Mouse (Mus musculus): ENCODE measurements around the gene Agtpbp1.
"Not testable (repeated sequence)": the region's sequence is repeated elsewhere in the genome, so short reads cannot be mapped to it uniquely, and the experiment has no call there.

Gene Agtpbp1

DNA sequence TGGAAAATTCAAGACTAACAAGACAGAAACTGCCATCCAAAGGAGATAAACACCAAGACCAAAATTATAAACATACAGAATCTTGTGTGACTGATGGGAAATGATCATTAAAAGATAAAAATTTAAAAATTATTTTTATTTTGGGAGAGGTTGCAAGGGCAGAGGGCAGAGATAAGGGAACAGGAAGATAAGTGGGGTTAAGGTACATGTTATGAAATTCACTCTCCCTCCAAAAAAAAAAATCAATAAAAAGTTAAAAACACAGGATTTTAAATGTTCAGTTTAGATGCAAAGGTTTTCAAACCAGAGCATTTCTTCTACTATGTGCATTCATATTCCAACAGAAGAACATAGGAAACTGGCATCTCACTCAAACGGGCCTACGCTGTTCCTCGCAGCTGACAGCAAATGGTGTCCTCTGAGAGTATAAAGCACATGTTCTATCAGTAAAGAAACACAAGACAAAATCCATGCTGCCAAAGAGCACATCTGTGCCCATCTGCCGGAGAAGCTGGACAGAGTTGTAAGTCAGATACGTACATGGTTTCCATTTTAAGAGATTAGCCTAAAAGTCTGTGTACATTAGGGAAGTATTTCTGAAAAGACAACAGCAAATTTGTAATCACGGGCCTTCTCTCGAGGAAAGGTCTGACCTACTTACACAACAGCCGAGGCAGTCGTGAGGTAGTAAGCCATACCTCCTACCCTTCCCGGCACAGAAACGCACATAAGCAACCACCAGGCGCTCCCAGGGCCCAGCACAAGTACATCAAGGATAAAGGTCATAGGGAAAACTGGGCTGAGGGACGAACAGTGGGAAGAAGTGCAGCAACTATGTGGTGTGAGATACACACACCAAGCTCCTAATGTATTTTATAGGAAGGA lies 104.2 kb downstream of the Agtpbp1 start:
- DNase-seq, result no peak

DNA sequence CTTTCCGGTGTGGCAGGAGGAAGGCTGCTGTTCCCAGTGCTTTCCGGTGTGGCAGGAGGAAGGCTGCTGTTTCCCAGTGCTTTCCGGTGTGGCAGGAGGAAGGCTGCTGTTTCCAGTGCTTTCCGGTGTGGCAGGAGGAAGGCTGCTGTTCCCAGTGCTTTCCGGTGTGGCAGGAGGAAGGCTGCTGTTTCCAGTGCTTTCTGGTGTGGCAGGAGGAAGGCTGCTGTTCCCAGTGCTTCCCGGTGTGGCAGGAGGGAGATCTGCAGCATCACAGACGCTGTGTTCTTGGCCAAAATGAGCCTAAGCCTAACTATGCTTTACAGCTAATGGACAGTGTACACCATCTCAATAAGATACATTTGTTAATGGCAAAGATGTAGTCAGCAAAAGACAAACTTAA lies 107.1 kb downstream of the Agtpbp1 start:
- not testable (repeated sequence) for DNase-seq

DNA sequence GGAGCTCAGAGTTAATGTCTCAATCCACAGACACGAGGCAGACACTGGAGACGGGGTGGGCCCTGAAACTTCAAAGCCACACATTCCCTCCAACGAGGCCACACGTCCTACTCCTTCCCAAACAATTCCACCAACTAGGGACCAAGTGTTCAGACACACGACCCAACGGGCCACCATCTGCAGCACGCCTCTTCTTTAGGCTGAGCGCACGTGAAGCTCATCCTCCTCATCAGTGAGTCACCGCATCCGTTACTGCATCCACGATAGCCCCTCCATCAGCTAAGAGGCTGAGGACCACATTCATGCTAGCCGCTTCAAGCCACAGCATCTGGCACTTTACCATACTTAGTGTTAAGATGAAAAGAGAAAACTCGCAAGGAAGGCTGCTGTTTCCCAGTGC lies 107.6 kb downstream of the Agtpbp1 start:
- no peak for DNase-seq

DNA sequence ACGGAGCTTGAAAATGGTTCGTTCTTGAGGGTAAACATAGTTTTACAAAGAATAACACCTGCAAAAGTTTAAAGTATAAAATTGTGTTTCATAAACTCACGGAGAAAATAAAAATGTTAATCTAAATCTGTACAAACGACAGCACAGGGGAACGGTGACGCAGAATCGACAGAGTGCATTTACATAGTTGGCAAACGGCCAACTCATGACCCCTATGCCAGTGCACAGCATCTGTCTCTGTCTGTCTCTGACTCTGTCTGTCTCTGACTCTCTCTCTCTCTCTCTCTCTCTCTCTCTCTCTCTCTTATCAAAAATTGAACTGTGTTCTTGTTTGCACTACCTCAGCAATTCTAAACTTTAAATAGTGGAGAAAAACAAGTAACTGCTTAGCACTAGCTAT lies 110.1 kb downstream of the Agtpbp1 start:
- no peak for DNase-seq

DNA sequence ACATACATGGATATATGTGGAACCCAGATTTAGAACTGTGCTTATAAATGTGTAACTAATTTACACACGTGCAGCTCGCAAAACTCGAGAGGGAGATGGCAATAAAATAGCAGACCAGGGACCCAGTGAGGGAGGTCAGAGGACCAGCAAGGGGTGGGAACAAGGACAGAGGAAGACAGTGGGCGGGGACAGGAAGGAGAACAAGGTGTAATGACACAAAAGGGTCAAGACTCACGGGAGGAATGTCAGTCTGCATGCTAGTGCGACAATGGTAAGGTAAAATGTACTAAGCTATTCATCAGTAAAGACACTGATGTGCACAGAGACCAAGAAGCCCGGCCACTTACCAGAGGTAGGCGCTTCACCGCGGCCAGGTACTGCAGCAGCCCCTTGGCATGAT lies 111.7 kb downstream of the Agtpbp1 start:
- DNase-seq, result no peak

DNA sequence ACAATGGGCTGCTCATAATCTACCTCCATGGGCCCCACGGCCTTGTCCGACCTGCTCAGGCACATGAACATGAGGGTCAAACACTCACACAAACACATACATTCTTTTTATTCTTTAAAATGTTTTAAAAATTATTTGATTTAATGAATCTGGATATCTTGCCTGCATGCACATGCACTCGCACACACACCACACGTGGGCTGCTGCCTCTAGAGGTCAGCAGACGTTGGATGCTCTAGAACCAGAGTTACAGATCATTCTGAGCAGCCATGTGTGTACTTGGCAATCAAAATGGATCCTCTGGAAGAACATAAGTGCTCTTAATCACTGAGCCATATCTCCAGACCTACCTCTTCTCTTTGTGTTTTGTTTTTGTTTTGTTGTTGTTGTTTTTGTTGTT lies 112.8 kb downstream of the Agtpbp1 start:
- DNase-seq, result no peak

DNA sequence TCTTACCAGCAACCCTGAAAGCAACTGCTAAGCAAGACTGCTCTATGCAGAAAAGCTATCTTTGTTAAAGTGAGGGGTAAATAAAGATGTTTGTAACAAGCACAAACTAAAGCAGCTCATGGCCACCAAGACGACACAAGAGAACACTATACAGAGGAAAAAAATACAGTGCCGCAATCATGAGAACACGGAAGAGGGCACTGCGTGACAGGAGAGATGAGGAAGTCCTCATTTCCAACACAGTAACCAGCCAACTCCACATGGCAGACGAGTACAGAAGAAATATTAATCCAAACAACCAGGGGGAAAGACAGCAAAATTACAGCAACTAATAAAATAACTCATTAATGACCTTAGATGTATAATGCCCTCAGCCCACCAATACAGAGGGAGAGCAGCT lies 115.3 kb downstream of the Agtpbp1 start:
- DNase-seq, result no peak

DNA sequence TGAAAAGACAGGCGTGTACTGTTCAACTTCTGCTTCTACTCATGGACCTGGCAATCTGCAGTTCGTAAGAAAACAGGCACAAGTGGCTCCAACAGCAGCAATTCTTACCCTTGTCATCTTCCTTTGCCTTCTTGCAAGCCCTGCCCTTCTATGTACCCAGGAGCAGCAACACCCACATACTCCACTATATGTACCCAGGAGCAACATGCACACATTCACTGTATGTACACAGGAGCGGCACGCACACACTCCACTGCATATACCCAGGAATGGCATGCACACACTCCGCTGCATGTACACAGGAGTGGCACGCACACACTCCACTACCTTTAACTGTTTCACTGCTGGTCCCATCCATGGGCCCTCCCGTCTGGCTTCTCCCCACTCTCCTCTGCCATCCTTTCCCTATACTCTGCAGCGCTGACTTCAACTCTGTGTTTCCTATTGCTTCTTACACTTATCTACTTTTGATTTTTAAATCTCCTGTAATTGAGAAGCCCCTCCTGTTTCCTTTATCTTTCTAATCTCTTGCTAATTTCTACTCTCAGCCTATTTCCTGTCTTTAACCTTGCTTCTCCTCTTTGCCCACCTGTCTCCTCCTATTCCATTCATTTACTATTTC lies 116.7 kb downstream of the Agtpbp1 start:
- DNase-seq, result no peak

DNA sequence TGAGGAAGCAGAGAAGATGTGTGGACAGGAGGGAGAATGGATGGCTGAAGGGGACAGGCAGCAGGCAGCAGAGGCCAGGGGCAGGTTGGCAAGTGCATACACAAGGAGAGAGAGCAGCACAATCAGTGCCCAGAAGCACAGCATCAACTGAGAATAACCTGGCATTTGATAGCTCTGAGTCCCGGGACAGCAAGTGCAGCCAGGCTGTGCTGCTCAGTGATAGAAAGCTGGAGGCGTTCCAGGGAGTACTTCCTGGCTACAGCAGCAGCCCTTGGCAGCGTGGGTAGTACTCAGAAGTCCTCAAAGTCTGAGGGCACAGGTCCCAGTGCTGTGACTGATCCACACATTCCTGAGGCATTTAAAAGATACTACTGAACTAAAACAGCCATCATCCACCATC lies 117.4 kb downstream of the Agtpbp1 start:
- DNase-seq, result peak; percentile 79

DNA sequence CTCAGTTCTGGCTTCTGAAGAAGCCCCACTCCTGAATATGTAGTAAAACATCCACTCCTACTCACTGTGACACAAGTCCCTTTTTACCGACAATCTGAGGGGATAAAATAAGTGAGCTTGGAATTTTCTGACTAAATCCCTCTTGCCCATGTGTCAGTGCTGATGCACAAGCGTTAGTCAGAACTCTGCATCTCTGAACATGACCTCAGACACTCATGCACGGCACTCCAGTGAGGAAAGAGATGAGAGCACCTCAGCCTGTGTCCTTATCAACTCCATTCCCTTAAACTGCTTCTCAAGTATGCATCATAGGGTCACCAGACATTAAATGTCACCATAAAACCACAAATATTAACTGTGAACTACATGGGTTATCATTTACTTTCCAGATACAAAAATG lies 124.1 kb downstream of the Agtpbp1 start:
- no peak for DNase-seq

DNA sequence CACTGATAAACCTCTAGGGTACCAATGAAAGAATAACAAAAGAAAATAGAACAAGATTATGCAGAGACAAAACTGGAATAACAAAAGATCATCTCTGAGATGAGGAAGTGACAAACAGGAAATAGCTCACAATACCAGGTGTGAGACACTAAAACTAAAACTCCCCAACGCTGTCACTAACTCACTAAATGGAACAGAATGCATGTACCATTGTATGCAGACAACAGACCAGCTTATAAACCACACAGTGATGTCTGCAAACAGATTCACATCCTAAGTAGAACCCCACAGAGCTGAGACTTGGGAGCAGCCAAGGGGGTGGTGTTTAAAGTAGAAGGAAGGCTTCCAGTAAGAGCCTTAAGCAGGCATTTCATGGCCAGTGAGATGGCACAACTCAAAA lies 128.8 kb downstream of the Agtpbp1 start:
- DNase-seq, result no peak

DNA sequence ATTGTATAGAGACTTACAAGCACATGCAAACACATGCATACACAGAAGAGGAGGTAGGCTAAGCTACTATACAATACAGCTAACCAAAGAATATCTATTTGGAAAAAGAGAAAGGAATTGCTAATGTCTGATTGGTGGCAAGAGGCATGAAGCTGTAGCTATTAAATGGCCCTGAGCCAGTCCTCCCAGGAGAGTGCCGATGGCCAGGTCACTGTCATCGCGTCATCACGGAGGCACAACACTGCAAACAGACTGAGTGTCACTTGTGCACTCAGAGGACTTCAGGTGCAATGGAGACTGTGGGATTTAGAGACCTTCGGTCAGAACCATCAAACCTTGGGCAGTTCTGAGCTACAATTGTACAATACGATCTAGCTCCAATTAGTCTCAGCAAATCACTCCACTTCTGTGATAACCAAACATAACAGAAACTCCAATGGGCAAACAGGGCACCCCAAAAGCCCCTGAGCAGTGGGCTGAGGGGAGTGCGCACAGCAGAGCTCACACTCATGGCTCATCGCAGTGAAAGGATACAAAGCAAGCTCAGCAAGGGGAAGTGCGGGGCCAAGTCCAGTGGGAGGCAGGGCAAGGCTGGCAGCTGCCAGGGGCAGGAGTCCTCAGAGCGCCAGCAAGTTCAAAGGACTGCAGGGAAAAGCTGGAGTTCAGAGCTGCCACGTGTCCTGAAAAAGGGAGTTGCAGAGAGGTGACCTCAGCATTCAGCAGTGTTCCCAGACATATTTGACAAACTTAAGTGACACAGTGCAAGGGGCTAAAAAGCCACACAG lies 130.8 kb downstream of the Agtpbp1 start:
- no peak for DNase-seq

DNA sequence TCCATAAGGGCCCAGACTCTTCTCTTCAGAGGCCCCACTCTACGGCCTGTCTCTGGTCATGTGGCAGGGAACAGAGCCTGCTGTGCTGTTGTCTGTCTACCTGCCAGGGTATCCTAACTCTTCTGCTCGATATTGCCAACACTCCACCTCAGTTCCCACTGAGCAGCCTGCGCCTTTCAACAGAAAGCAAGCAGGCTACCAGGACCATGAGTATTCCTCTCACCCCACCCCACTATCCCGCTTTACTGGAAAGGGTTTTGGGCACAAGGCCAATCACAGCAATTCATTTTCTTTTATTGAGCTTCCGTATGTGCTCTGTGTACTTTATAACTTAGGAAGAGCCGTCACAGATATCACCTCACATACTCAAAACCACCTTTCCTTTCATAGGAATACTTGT lies 131.4 kb downstream of the Agtpbp1 start:
- no peak for DNase-seq

DNA sequence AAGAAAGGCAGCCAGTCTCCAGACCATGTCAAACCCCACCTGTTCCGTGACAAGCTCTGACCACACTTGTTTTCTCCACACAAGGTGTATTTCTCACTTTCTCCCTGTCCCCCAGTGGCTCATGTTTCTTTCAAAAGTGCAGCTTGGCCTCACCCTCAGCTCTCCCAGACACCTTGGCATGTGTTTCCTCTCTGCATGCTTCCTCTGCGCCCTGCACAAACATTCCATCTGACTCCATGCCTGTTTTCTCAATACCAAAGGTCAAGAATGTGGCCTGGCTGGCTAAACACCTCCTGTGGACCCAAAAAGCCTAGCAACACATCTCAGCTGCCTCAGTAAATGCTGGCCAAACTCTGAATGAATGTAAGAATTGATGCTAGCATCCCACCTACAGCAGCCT lies 132.0 kb downstream of the Agtpbp1 start:
- DNase-seq, result no peak

DNA sequence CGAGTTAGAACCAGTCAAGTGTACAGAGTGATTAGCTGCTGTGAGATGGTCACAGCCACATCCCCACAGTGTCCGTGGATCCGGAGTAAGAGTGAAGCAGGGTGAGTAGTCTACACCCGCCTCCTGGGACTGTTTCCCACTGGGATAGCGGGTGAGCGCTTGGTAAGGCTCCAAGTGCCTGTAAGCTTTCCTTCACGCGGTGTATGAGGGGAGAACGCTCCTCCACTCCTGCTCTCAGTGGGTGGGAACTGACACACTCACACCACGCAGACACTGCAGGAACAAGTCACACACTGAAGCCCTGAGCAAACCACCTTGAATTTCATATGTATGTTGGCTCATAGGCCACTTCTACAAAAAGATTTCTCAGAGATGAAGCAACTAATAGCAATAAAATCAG lies 134.2 kb downstream of the Agtpbp1 start:
- no peak for DNase-seq

DNA sequence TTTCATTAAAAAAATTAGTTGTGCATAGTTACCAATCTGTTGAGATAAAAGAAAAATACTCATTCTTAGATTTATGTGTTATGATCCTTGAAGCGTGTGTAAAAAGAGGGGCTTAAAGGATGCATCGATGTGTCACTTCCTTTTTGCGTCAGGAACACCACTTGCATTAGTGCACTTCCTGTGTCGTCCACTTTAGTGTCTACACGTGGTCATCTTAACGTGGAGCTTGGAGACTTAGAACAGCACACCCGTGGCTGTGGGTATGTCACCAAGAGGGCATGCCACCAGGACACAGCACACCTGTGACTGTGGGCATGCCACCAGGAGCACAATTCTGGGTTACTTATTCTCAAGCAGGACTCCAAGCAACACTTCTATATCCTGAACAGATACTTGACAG lies 137.9 kb downstream of the Agtpbp1 start:
- no peak for DNase-seq

DNA sequence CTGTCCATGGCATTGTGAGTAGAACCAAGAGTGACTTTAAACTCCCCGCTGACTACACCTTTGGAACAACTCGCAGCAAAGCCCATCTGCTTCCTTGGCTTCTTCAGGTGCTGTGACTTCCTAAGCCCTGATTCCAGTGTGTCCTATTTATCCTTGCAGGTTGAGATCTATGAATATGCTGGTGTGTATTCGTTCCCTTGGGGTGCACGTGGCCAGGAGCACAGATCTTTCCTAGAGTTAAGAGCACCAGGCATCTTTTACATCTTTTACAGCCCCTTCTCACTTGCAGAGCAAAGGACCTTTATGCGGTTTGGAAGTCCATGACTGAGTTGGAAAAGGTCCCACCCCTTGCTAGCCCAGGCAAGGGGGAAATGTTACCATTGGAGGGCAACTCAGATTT lies 139.8 kb downstream of the Agtpbp1 start:
- DNase-seq, result no peak

DNA sequence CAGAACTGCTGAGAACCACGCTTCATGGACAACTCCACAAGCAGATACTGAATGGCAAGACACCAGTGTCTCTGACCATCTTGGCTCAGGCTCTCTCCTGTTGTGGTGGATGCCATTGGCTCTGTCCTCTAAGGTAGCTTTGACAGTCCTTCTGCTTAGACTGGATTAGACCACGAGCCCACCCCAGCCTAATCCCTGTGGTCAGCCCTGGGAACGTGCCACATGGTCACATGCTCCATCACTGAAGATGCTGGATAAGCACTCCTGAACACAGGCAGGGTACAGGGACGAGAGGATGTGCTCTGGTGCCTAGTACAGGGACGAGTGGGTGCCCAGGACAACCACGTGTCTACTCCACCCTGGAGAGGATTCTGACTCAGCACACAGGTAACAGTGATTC lies 140.7 kb downstream of the Agtpbp1 start:
- DNase-seq, result no peak

DNA sequence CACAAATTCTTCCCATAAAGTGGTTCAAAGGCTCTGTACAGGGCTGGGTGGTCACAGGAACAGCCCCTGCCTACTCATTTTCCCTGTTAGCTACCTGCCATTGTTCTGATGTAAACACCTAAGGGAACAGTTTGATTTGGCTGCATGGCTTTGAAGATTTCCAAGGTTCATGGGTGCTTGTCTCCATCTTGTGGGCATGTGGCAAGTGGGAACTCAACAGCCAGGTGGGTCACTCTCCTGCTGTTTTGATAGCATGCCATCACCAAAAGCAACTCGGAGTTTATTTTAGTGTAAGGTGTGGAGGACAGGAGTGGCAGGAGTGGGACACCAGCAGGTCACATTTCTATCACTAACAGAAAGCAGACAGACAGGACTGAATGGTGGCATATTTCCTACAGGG lies 145.3 kb downstream of the Agtpbp1 start:
- DNase-seq, result no peak

DNA sequence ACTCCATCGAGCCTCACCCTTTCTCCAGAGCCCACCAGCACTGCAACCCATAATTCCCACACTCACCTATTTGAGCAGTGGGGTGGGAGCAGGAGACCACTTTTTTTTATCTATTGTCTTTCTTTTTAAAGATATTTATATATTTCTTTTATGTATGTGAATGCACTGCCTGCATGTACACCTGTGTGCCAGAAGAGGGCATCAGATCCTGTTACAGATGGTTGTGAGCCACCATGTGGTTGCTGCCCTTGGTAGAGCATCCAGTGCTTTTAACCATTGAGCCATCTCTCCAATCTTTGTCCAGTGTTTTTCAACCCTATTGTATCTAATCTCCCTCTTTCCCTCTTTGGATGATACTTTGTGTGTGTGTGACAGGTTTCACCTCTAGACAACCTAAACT lies 150.5 kb downstream of the Agtpbp1 start:
- DNase-seq, result no peak

DNA sequence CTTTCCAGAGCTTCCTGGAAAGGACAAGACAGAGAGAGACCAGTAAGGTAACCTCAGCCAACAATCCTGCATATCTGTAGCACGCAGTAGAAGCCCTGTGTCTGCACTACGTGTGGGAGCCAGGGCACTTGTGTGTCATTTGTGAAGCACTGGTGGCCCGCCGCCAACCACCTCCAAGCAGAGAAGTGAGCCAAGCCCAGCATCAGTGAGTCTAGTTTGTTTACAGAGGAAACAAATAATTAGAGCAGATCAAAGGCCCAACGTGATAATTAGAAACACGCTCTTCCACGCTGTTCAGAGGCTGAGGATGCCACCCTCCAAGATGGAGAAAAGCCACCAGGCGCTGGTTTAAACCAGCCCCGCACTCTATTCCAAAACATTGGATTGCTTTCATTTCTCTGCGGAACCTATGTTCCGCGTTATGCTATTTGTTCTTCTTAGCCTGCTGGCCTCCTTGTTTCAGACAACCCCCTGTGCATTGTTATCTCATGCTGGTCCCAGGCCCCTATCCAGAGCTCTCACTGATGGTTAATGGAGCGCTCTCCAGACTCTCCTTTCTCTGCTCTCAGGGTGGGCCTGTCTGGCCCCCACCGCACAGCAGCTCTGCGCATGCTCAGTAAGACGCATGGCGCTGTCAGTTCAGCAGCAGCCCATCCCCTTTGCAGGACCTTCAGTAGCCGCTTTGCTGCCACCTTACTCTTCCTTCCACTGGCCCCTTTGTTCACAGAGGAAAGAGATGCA lies 153.7 kb downstream of the Agtpbp1 start:
- DNase-seq, result peak; percentile 69

DNA sequence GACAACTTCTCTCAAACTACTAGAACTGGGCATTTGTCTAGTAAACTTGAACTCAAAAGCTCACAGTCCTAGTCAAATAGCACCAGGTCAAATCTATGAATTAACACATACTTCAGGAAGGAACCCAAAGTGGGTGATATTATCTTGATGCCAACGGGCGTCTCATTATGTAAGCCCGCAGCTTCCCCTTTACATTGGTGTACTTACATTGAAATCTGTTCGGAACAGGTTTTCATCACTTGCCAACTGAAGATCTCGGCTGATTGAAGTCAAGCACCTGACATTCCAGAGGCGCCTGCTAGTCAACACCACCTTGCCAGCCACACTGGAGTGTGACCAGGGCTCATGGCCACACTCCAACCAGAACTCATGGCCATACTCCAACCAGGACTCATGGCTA lies 155.7 kb downstream of the Agtpbp1 start:
- no peak for DNase-seq

DNA sequence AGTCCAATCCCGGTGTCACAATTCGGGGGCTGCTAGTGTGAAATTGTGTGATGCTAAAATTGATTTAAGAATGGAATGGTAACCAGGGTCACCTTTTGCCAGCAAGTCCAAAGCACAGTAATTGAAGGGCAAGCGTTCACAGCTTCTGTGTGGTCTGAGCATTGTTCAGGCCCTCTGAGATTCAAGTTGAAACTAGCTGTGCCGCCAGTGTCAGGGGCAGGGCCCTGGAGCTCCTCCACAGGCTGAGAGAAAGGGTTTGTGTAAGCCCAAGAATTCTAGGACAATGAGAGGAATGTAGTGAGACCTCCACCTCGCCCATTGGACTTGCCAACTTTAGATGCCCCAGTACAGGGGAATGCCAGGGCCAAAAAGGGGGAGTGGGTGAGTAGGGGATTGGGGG lies 161.2 kb downstream of the Agtpbp1 start:
- DNase-seq, result no peak
